ENCODE assay signal across 8 mouse cellular contexts in the genomic region with DNA sequence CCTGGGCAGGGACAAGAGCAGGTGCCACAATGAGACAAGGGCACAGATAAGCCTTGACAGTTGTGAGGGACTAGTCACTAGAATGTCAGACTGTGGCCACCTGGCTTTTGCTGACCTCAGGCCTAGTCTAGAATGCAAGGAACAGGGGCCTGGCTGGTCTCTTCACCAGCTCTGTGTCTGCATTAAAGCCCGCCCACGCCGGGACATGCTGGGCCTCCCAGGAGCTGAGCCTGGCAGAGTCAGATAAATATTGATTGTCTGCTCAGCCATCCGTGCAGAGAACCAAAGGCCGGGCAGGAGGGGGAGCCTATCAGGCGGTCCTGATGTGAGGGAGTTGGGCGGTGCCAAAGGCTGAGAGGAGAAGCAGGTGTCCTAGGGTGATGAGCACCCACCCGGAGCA. TPM values are rescaled to one million over a fixed set of nuclear protein-coding genes. Genes with fewer than 3 reads are reported as not detected.
DNase-seq lines count a peak whose midpoint lies in the region; ATAC-seq lines count a peak whose summit lies in the region.

No protein-coding gene starts in this region.

- no peaks in the 10 kb centered on the region for H3K36me3 ChIP-seq in hindbrain, embryonic 12.5 days
- H3K36me3 ChIP-seq in midbrain, embryonic 13.5 days, result no peaks in the 10 kb centered on the region

- ATAC-seq in hindbrain, embryonic 12.5 days (ENCODE audit: low FRiP score), result peak; percentile 87
- ATAC-seq in midbrain, embryonic 13.5 days, result peak; percentile 82
- ATAC-seq in inflammation-experienced regulatory T-cells, adult 6 months, result no peak

- 0 out of 2 replicates have a peak overlapping the region, but pooled peaks have one; percentile 23 for H3K9ac ChIP-seq in hindbrain, embryonic 12.5 days
- no peak overlapping the region for H3K9ac ChIP-seq in midbrain, embryonic 13.5 days (replicated peaks)

- H3K9me3 ChIP-seq in hindbrain, embryonic 12.5 days (replicated peaks), result no peaks in the 10 kb centered on the region
- no peaks in the 10 kb centered on the region for H3K9me3 ChIP-seq in midbrain, embryonic 13.5 days

- H3K4me3 ChIP-seq in hindbrain, embryonic 12.5 days, result no peak overlapping the region
- H3K4me3 ChIP-seq in midbrain, embryonic 13.5 days (replicated peaks), result no peak overlapping the region

- H3K27me3 ChIP-seq in hindbrain, embryonic 12.5 days, result peaks cover 3% of the 10 kb centered on the region; the same call in 1 of the 2 replicates
- H3K27me3 ChIP-seq in midbrain, embryonic 13.5 days, result no peaks in the 10 kb centered on the region

- WGBS in hindbrain, embryonic 12.5 days, result 6% methylated on average over 8 of the region's 8 CpGs
- WGBS in midbrain, embryonic 13.5 days, result 4% methylated on average over 8 of the region's 8 CpGs

- peak; percentile 11 for DNase-seq in kidney, postnatal 14 days
- no peak for DNase-seq in kidney, adult 9 months
- peak; percentile 94 for DNase-seq in c-Kit-negative CD71-positive TER-119-positive erythroid progenitor cells, embryonic 14.5 days (ENCODE audit: low read depth, low spot score)
- no peak for DNase-seq in urinary bladder, postnatal 4 days (ENCODE audit: low spot score in 2 of 2)
- no peak for DNase-seq in cerebellum, postnatal 4 days (ENCODE audit: low spot score in 2 of 2)

- H3K4me2 ChIP-seq in hindbrain, embryonic 12.5 days (replicated peaks), result no peak overlapping the region
- no peak overlapping the region for H3K4me2 ChIP-seq in midbrain, embryonic 13.5 days (replicated peaks)

- peak overlapping the region; percentile 90 for H3K27ac ChIP-seq in hindbrain, embryonic 12.5 days
- peak overlapping the region; percentile 81 for H3K27ac ChIP-seq in midbrain, embryonic 13.5 days

- H3K4me1 ChIP-seq in hindbrain, embryonic 12.5 days, result peaks cover 37% of the 10 kb centered on the region
- peaks cover 33% of the 10 kb centered on the region for H3K4me1 ChIP-seq in midbrain, embryonic 13.5 days (replicated peaks)

RNA-seq across cellular contexts. Expression of gene Atp2b4, which starts 24.7 kb away (rescaled TPM):
- 12.2 and 16.3 TPM in 2 replicates for polyA plus RNA-seq in hindbrain, embryonic 12.5 days (2016; fragmentation: Nextera tagmentation; extraction: Ambion mirVana)
- 7.8 and 8.2 TPM in 2 replicates for polyA plus RNA-seq in midbrain, embryonic 13.5 days (2015; fragmentation: Nextera tagmentation; extraction: Ambion mirVana)
- polyA plus RNA-seq in inflammation-experienced regulatory T-cells, adult 6 months (2017; shearing (Covaris generic)), result 10 to 100 TPM; 13.7 to 26.5 (median 16.2) TPM

Comparison
In these comparisons a context has a peak if more than half of its experiments do, and no peak if none do; other contexts are left out.
1. DNase-seq: peak in kidney, postnatal 14 days (single experiment) and c-Kit-negative CD71-positive TER-119-positive erythroid progenitor cells, embryonic 14.5 days (single experiment); none in kidney, adult 9 months (single experiment), urinary bladder, postnatal 4 days (0 of 2) and cerebellum, postnatal 4 days (0 of 2).